Mouse (Mus musculus) lung, embryonic 15.5 days (tissue): ENCODE measurements around the gene Twnk. TPM values are rescaled to one million over a fixed set of nuclear protein-coding genes. Genes with fewer than 3 reads are reported as not detected.

Experiments used
- ATAC-seq: fragments of 200-750 bp; cut with Nextera tagmentation; 2 replicates; pipeline ENCODE4 v1.8.0; 2017; ENCODE audit warnings: moderate number of reproducible peaks, borderline replicate concordance; ENCODE audit not compliant: low FRiP score, low TSS enrichment; ENCODE audit errors: extremely low read depth
- H3K27ac ChIP-seq: fragments of 300-500 bp; sonication (generic); 2 replicates; pipeline ENCODE4 v1.5.1; 2015; ENCODE audit warnings: moderate library complexity, mild to moderate bottlenecking, inconsistent platforms
- H3K27me3 ChIP-seq: fragments of 300-500 bp; sonication (generic); 2 replicates; pipeline ENCODE4 v1.6.1; 2015; ENCODE audit warnings: inconsistent platforms
- H3K36me3 ChIP-seq: fragments of 300-500 bp; sonication (generic); 2 replicates; pipeline ENCODE4 v1.6.1; 2015; ENCODE audit warnings: inconsistent platforms
- H3K4me1 ChIP-seq: fragments of 300-500 bp; sonication (generic); 2 replicates; pipeline ENCODE4 v1.6.1; 2015; ENCODE audit warnings: inconsistent platforms
- H3K4me2 ChIP-seq: fragments of 300-500 bp; sonication (generic); 2 replicates; pipeline ENCODE4 v1.6.1; 2015; ENCODE audit warnings: inconsistent platforms, mild to moderate bottlenecking, moderate library complexity
- H3K4me3 ChIP-seq: fragments of 300-500 bp; sonication (generic); 2 replicates; pipeline ENCODE4 v1.5.1; 2015; ENCODE audit warnings: mild to moderate bottlenecking, inconsistent platforms
- H3K9ac ChIP-seq: fragments of 300-500 bp; sonication (generic); 2 replicates; pipeline ENCODE4 v1.6.1; 2015; ENCODE audit warnings: inconsistent platforms
- H3K9me3 ChIP-seq: fragments of 300-500 bp; sonication (generic); 2 replicates; pipeline ENCODE4 v1.6.1; 2016; ENCODE audit warnings: inconsistent platforms
- WGBS: fragments of 180-500 bp; shearing (Covaris S2); methylation state at CpG from one replicate; pipeline ENCODE4 v1.1.7; 2015; 5-methylcytosine and 5-hydroxymethylcytosine counted together
- polyA plus RNA-seq: library from polyadenylated mRNA; unstranded; fragments of >200 nt; fragmentation: Nextera tagmentation; extraction: Ambion mirVana; gene quantifications from 2 replicates; pipeline ENCODE4 v1.2.1, GENCODE M21; 2015

Gene Twnk
- polyA plus RNA-seq, 1 experiment from 2014 or later: 20.8 TPM

GRCm38 (mm10) chr19:45045651-45046050, 40.2 kb downstream of the Twnk start, which contains the start of gene Pdzd7:
Gene Pdzd7 (minus strand): TSS chr19:45045717.
- H3K4me2 ChIP-seq: peak within 1 kb of the TSS; percentile 89
- peaks cover 2% of the 10 kb centered on the region; the same call in 1 of the 2 replicates for H3K36me3 ChIP-seq
- no peak within 1 kb of the TSS for H3K27ac ChIP-seq
- H3K27me3 ChIP-seq: peaks cover 36% of the 10 kb centered on the region
- 71% methylated on average over 5 of the region's 5 CpGs for WGBS
- no peak for ATAC-seq
- H3K4me1 ChIP-seq: peaks cover 23% of the 10 kb centered on the region
- H3K4me3 ChIP-seq: peak within 1 kb of the TSS; percentile 55
- H3K9ac ChIP-seq: peak within 1 kb of the TSS; percentile 60; the same call in 1 of the 2 replicates
- no peaks in the 10 kb centered on the region for H3K9me3 ChIP-seq

- Histone ChIP-seq H3K4me3 (peak overlapping the region; percentile 55), H3K4me1 (peaks cover 23% of the 10 kb centered on the region), H3K9ac (peak overlapping the region; percentile 60), H3K9me3 (no peaks in the 10 kb centered on the region), H3K27me3 (peaks cover 26% of the 10 kb centered on the region), H3K4me2 (peak overlapping the region; percentile 89), H3K27ac (peak overlapping the region; percentile 97), H3K36me3 (peaks cover 6% of the 10 kb centered on the region; the same call in 1 of the 2 replicates)
- peak; percentile 37; the same call in 1 of the 2 replicates for ATAC-seq
- WGBS: 1% methylated on average over 34 of the region's 34 CpGs
Observed at GRCm38 (mm10) chr19:45046523-45047321, 41.3 kb downstream of the Twnk start.

GRCm38 (mm10) chr19:45047417-45047934, 42.0 kb downstream of the Twnk start, which contains the start of gene Sfxn3:
Gene Sfxn3 (plus strand): TSS chr19:45047503.
- no peaks in the 10 kb centered on the region for H3K9me3 ChIP-seq
- peak within 1 kb of the TSS; percentile 60 for H3K9ac ChIP-seq
- peaks cover 10% of the 10 kb centered on the region; the same call in 1 of the 2 replicates for H3K36me3 ChIP-seq
- peak within 1 kb of the TSS; percentile 89 for H3K4me2 ChIP-seq
- 0% methylated on average over 26 of the region's 26 CpGs for WGBS
- peaks cover 23% of the 10 kb centered on the region for H3K4me1 ChIP-seq
- ATAC-seq: peak; percentile 81
- peak within 1 kb of the TSS; percentile 97 for H3K27ac ChIP-seq
- peak within 1 kb of the TSS; percentile 55 for H3K4me3 ChIP-seq
- H3K27me3 ChIP-seq: peaks cover 23% of the 10 kb centered on the region

- peak overlapping the region; percentile 55 for H3K4me3 ChIP-seq
- peak; percentile 69 for ATAC-seq
- peak overlapping the region; percentile 97 for H3K27ac ChIP-seq
- peaks cover 13% of the 10 kb centered on the region; the same call in 1 of the 2 replicates for H3K36me3 ChIP-seq
- H3K4me1 ChIP-seq: peaks cover 23% of the 10 kb centered on the region
- peaks cover 23% of the 10 kb centered on the region for H3K27me3 ChIP-seq
- H3K9me3 ChIP-seq: no peaks in the 10 kb centered on the region
- H3K4me2 ChIP-seq: peak overlapping the region; percentile 89
- H3K9ac ChIP-seq: peak overlapping the region; percentile 60
- 7% methylated on average over 11 of the region's 11 CpGs for WGBS
Observed at GRCm38 (mm10) chr19:45047935-45048643, 42.6 kb downstream of the Twnk start.

GRCm38 (mm10) chr19:45048644-45049365, 43.3 kb downstream of the Twnk start:
- peak overlapping the region; percentile 89 for H3K4me2 ChIP-seq
- peaks cover 23% of the 10 kb centered on the region for H3K27me3 ChIP-seq
- peak overlapping the region; percentile 97 for H3K27ac ChIP-seq
- peaks cover 23% of the 10 kb centered on the region for H3K4me1 ChIP-seq
- no peaks in the 10 kb centered on the region for H3K9me3 ChIP-seq
- peak overlapping the region; percentile 60; the same call in 1 of the 2 replicates for H3K9ac ChIP-seq
- WGBS: 73% methylated on average over 12 of the region's 12 CpGs
- ATAC-seq: no peak
- peak overlapping the region; percentile 55 for H3K4me3 ChIP-seq
- peaks cover 13% of the 10 kb centered on the region; the same call in 1 of the 2 replicates for H3K36me3 ChIP-seq

- Histone ChIP-seq H3K4me2 (no peak overlapping the region), H3K27me3 (peaks cover 18% of the 10 kb centered on the region; the same call in 1 of the 2 replicates), H3K27ac (no peak overlapping the region), H3K4me1 (peaks cover 23% of the 10 kb centered on the region), H3K4me3 (no peak overlapping the region), H3K9me3 (no peaks in the 10 kb centered on the region), H3K36me3 (peaks cover 14% of the 10 kb centered on the region; the same call in 1 of the 2 replicates), H3K9ac (no peak overlapping the region)
- WGBS: 67% methylated on average over 9 of the region's 9 CpGs
- no peak for ATAC-seq
Observed at GRCm38 (mm10) chr19:45049523-45049922, 44.1 kb downstream of the Twnk start.

- Histone ChIP-seq H3K36me3 (peaks cover 17% of the 10 kb centered on the region; the same call in 1 of the 2 replicates), H3K9me3 (no peaks in the 10 kb centered on the region), H3K4me2 (no peak overlapping the region), H3K4me3 (no peak overlapping the region), H3K27ac (no peak overlapping the region), H3K4me1 (peaks cover 20% of the 10 kb centered on the region), H3K9ac (no peak overlapping the region), H3K27me3 (no peaks in the 10 kb centered on the region)
- 86% methylated on average over 8 of the region's 8 CpGs for WGBS
- ATAC-seq: no peak
Observed at GRCm38 (mm10) chr19:45053451-45053850, 48.0 kb downstream of the Twnk start.

GRCm38 (mm10) chr19:45054892-45055690, 49.6 kb downstream of the Twnk start:
- Histone ChIP-seq H3K36me3 (peaks cover 17% of the 10 kb centered on the region; the same call in 1 of the 2 replicates), H3K9ac (no peak overlapping the region), H3K27ac (no peak overlapping the region), H3K4me2 (no peak overlapping the region), H3K9me3 (no peaks in the 10 kb centered on the region), H3K27me3 (no peaks in the 10 kb centered on the region), H3K4me3 (no peak overlapping the region), H3K4me1 (peaks cover 21% of the 10 kb centered on the region)
- no peak for ATAC-seq
- WGBS: 73% methylated on average over 6 of the region's 6 CpGs

GRCm38 (mm10) chr19:45056364-45056763, 50.9 kb downstream of the Twnk start:
- peaks cover 10% of the 10 kb centered on the region; the same call in 1 of the 2 replicates for H3K36me3 ChIP-seq
- H3K9me3 ChIP-seq: no peaks in the 10 kb centered on the region
- 0 out of 2 replicates have a peak overlapping the region, but pooled peaks have one; percentile 59 for H3K9ac ChIP-seq
- no peak overlapping the region for H3K27ac ChIP-seq
- H3K4me1 ChIP-seq: peaks cover 21% of the 10 kb centered on the region
- H3K4me2 ChIP-seq: peak overlapping the region; percentile 71; the same call in 1 of the 2 replicates
- 42% methylated on average over 4 of the region's 4 CpGs for WGBS
- ATAC-seq: no peak
- H3K27me3 ChIP-seq: no peaks in the 10 kb centered on the region
- no peak overlapping the region for H3K4me3 ChIP-seq

- H3K36me3 ChIP-seq: peaks cover 10% of the 10 kb centered on the region; the same call in 1 of the 2 replicates
- H3K4me1 ChIP-seq: peaks cover 21% of the 10 kb centered on the region
- no peaks in the 10 kb centered on the region for H3K27me3 ChIP-seq
- H3K27ac ChIP-seq: peak overlapping the region; percentile 97
- ATAC-seq: no peak
- H3K9me3 ChIP-seq: no peaks in the 10 kb centered on the region
- H3K4me3 ChIP-seq: peak overlapping the region; percentile 53
- 63% methylated on average over 7 of the region's 7 CpGs for WGBS
- H3K9ac ChIP-seq: peak overlapping the region; percentile 59
- peak overlapping the region; percentile 71 for H3K4me2 ChIP-seq
Observed at GRCm38 (mm10) chr19:45056908-45057698, 51.6 kb downstream of the Twnk start.
